Mouse (Mus musculus) myocyte (in vitro differentiated cells): ENCODE measurements around the gene Arl15.

ENCODE experiments used
- E2F4 ChIP-seq: IDR thresholded peaks from one replicate; pipeline ENCODE4 v1.6.1; 2011; ENCODE audit warnings: mild to moderate bottlenecking, control low read depth, moderate library complexity; ENCODE audit not compliant: insufficient read depth
- MAX ChIP-seq: IDR thresholded peaks from one replicate; pipeline ENCODE4 v1.6.1; 2011; ENCODE audit warnings: low read depth, mild to moderate bottlenecking, control low read depth
- POLR2A ChIP-seq: IDR thresholded peaks from one replicate; pipeline ENCODE4 v1.6.1; 2011; ENCODE audit warnings: low read depth, mild to moderate bottlenecking, control low read depth, moderate library complexity; ENCODE audit not compliant: insufficient read length
- REST ChIP-seq: IDR thresholded peaks from one replicate; pipeline ENCODE4 v1.6.1; 2011; ENCODE audit warnings: mild to moderate bottlenecking, control low read depth, moderate library complexity; ENCODE audit not compliant: insufficient read depth, insufficient read length
- SRF ChIP-seq: IDR thresholded peaks from one replicate; pipeline ENCODE4 v1.6.1; 2011; ENCODE audit warnings: low read depth; ENCODE audit not compliant: control insufficient read depth, insufficient read length
- TCF12 ChIP-seq: IDR thresholded peaks from one replicate; pipeline ENCODE4 v1.6.1; 2011; ENCODE audit warnings: mild to moderate bottlenecking, control low read depth; ENCODE audit not compliant: poor library complexity, insufficient read depth, severe bottlenecking
- USF1 ChIP-seq: IDR thresholded peaks from one replicate; pipeline ENCODE4 v1.6.1; 2011; ENCODE audit warnings: low read depth, mild to moderate bottlenecking, control low read depth, moderate library complexity

- TF ChIP-seq USF1 (no peak), SRF (no peak), E2F4 (no peak), POLR2A (no peak), REST (no peak), MAX (no peak), TCF12 (no peak)
These were observed 109.0 kb downstream of the Arl15 start for GRCm38 (mm10) chr13:113903255-113903654.
